Mouse (Mus musculus) midbrain, embryonic 13.5 days (tissue): Measurements from ENCODE around the gene Gm20538. TPM values are rescaled to one million over a fixed set of nuclear protein-coding genes. Genes with fewer than 3 reads are reported as not detected.
A peak's percentile ranks its signal among the peaks of the same experiment; 100 is the strongest.

Experiments
- ATAC-seq: fragments of 200-750 bp; cut with Nextera tagmentation; 2 replicates; pipeline ENCODE4 v1.8.0; 2017; ENCODE audit warnings: mild to moderate bottlenecking, moderate TSS enrichment, moderate library complexity
- H3K27ac ChIP-seq: fragments of 300-500 bp; sonication (generic); 2 replicates; pipeline ENCODE4 v1.5.1; 2015; ENCODE audit warnings: inconsistent platforms, mild to moderate bottlenecking, moderate library complexity
- H3K27me3 ChIP-seq: fragments of 300-500 bp; sonication (generic); 2 replicates; pipeline ENCODE4 v1.6.1; 2015; ENCODE audit warnings: mild to moderate bottlenecking, inconsistent platforms
- H3K36me3 ChIP-seq: fragments of 300-500 bp; sonication (generic); 2 replicates; pipeline ENCODE4 v1.6.1; 2015; ENCODE audit warnings: mild to moderate bottlenecking, inconsistent platforms
- H3K4me1 ChIP-seq: fragments of 300-500 bp; sonication (generic); replicated peaks from 2 replicates; pipeline ENCODE4 v1.6.1; 2015; ENCODE audit warnings: inconsistent platforms
- H3K4me2 ChIP-seq: fragments of 300-500 bp; sonication (generic); replicated peaks from 2 replicates; pipeline ENCODE4 v1.6.1; 2015; ENCODE audit warnings: moderate library complexity, mild to moderate bottlenecking, inconsistent platforms
- H3K4me3 ChIP-seq: fragments of 300-500 bp; sonication (generic); replicated peaks from 2 replicates; pipeline ENCODE4 v1.5.1; 2015; ENCODE audit warnings: mild to moderate bottlenecking, inconsistent platforms
- H3K9ac ChIP-seq: fragments of 300-500 bp; sonication (generic); replicated peaks from 2 replicates; pipeline ENCODE4 v1.6.1; 2015; ENCODE audit warnings: mild to moderate bottlenecking, inconsistent platforms
- H3K9me3 ChIP-seq: fragments of 300-500 bp; sonication (generic); 2 replicates; pipeline ENCODE4 v1.6.1; 2016; ENCODE audit warnings: mild to moderate bottlenecking, inconsistent platforms
- WGBS: fragments of 180-500 bp; shearing (Covaris S2); methylation state at CpG from one replicate; pipeline ENCODE4 v1.1.7; 2015; 5-methylcytosine and 5-hydroxymethylcytosine counted together
- polyA plus RNA-seq: library from polyadenylated mRNA; unstranded; fragments of >200 nt; fragmentation: Nextera tagmentation; extraction: Ambion mirVana; gene quantifications from 2 replicates; pipeline ENCODE4 v1.2.1, GENCODE M21; 2015

Gm20538 gene
- polyA plus RNA-seq, 1 experiment from 2014 or later: not detected

- WGBS: under 1% methylated on average over 33 of the region's 33 CpGs
- peaks cover 26% of the 10 kb centered on the region for H3K4me1 ChIP-seq
- no peaks in the 10 kb centered on the region for H3K9me3 ChIP-seq
- H3K27me3 ChIP-seq: peaks cover 15% of the 10 kb centered on the region
- H3K4me2 ChIP-seq: peak within 1 kb of the TSS; percentile 82
- H3K27ac ChIP-seq: peak within 1 kb of the TSS; percentile 84
- peaks cover 31% of the 10 kb centered on the region for H3K36me3 ChIP-seq
- H3K9ac ChIP-seq: peak within 1 kb of the TSS; percentile 82
- H3K4me3 ChIP-seq: peak within 1 kb of the TSS; percentile 79
- ATAC-seq: peak; percentile 99
Observed at GRCm38 (mm10) chr19:44562652-44563206, 10.1 kb upstream of the Gm20538 start, which contains the start of gene Hif1an. TSS of gene Hif1an (plus strand) at chr19:44562850.

- peak within 1 kb of the TSS; percentile 64 for H3K27ac ChIP-seq
- H3K4me2 ChIP-seq: peak within 1 kb of the TSS; percentile 97
- peak within 1 kb of the TSS; percentile 87 for H3K4me3 ChIP-seq
- under 1% methylated on average over 50 of the region's 50 CpGs for WGBS
- H3K4me1 ChIP-seq: peaks cover 16% of the 10 kb centered on the region
- H3K9me3 ChIP-seq: no peaks in the 10 kb centered on the region
- H3K27me3 ChIP-seq: peaks cover 13% of the 10 kb centered on the region
- ATAC-seq: peak; percentile 91
- peak within 1 kb of the TSS; percentile 92 for H3K9ac ChIP-seq
- peaks cover 35% of the 10 kb centered on the region for H3K36me3 ChIP-seq
Observed at GRCm38 (mm10) chr19:44554861-44555590, 2.4 kb upstream of the Gm20538 start, which contains the start of gene Ndufb8. TSS of gene Ndufb8 (minus strand) at chr19:44555440.

- Histone ChIP-seq H3K27ac (0 out of 2 replicates have a peak overlapping the region, but pooled peaks have one; percentile 64), H3K9ac (peak overlapping the region; percentile 92), H3K36me3 (peaks cover 41% of the 10 kb centered on the region), H3K27me3 (peaks cover 13% of the 10 kb centered on the region), H3K4me1 (peaks cover 16% of the 10 kb centered on the region), H3K4me3 (peak overlapping the region; percentile 87), H3K9me3 (no peaks in the 10 kb centered on the region), H3K4me2 (peak overlapping the region; percentile 97)
- no peak; the same call in 1 of the 2 replicates for ATAC-seq
- WGBS: 4% methylated on average over 8 of the region's 8 CpGs
Observed at GRCm38 (mm10) chr19:44554490-44554860, 1.8 kb upstream of the Gm20538 start.

- ATAC-seq: no peak
- 92% methylated on average over 4 of the region's 4 CpGs for WGBS
- H3K27me3 ChIP-seq: peaks cover 6% of the 10 kb centered on the region
- H3K27ac ChIP-seq: no peak overlapping the region
- H3K9ac ChIP-seq: no peak overlapping the region
- H3K4me1 ChIP-seq: peaks cover 16% of the 10 kb centered on the region
- H3K36me3 ChIP-seq: peaks cover 53% of the 10 kb centered on the region
- no peaks in the 10 kb centered on the region for H3K9me3 ChIP-seq
- H3K4me2 ChIP-seq: peak overlapping the region; percentile 97; the same call in 1 of the 2 replicates
- H3K4me3 ChIP-seq: no peak overlapping the region; the same call in 1 of the 2 replicates
Observed at GRCm38 (mm10) chr19:44553286-44553685, 655 bp upstream of the Gm20538 start.

- Histone ChIP-seq H3K4me1 (peaks cover 7% of the 10 kb centered on the region), H3K9me3 (peaks cover 11% of the 10 kb centered on the region), H3K4me2 (peak within 1 kb of the TSS; percentile 67), H3K4me3 (peak within 1 kb of the TSS; percentile 45), H3K27me3 (peaks cover 51% of the 10 kb centered on the region), H3K9ac (peak within 1 kb of the TSS; percentile 61; the same call in 1 of the 2 replicates), H3K36me3 (peaks cover 28% of the 10 kb centered on the region), H3K27ac (no peak within 1 kb of the TSS)
- peak; percentile 55 for ATAC-seq
- 2% methylated on average over 47 of the region's 47 CpGs for WGBS
Observed at GRCm38 (mm10) chr19:44545321-44546041, 7.2 kb downstream of the Gm20538 start, which contains the start of gene Sec31b. TSS of gene Sec31b (minus strand) at chr19:44545864.

GRCm38 (mm10) chr19:44544775-44545174 is 7.9 kb downstream of the Gm20538 start:
- ATAC-seq: no peak
- no peak overlapping the region for H3K27ac ChIP-seq
- peak overlapping the region; percentile 45; the same call in 1 of the 2 replicates for H3K4me3 ChIP-seq
- peak overlapping the region; percentile 67 for H3K4me2 ChIP-seq
- peaks cover 7% of the 10 kb centered on the region for H3K4me1 ChIP-seq
- H3K27me3 ChIP-seq: peaks cover 51% of the 10 kb centered on the region
- 4% methylated on average over 13 of the region's 13 CpGs for WGBS
- no peak overlapping the region for H3K9ac ChIP-seq
- peaks cover 21% of the 10 kb centered on the region for H3K36me3 ChIP-seq
- H3K9me3 ChIP-seq: peaks cover 18% of the 10 kb centered on the region

GRCm38 (mm10) chr19:44544372-44544771 is 8.3 kb downstream of the Gm20538 start:
- H3K9ac ChIP-seq: no peak overlapping the region
- peaks cover 54% of the 10 kb centered on the region for H3K27me3 ChIP-seq
- H3K36me3 ChIP-seq: peaks cover 17% of the 10 kb centered on the region
- ATAC-seq: no peak
- H3K4me2 ChIP-seq: no peak overlapping the region
- H3K27ac ChIP-seq: no peak overlapping the region
- 47% methylated on average over 10 of the region's 10 CpGs for WGBS
- H3K9me3 ChIP-seq: peaks cover 18% of the 10 kb centered on the region
- H3K4me3 ChIP-seq: no peak overlapping the region
- H3K4me1 ChIP-seq: peaks cover 7% of the 10 kb centered on the region

GRCm38 (mm10) chr19:44542694-44543178 is 9.9 kb downstream of the Gm20538 start:
- no peak overlapping the region for H3K27ac ChIP-seq
- ATAC-seq: no peak
- WGBS: 89% methylated on average over 8 of the region's 8 CpGs
- no peak overlapping the region for H3K9ac ChIP-seq
- H3K36me3 ChIP-seq: 0 out of 2 replicates have a peak, but pooled peaks cover under 1% of the 10 kb centered on the region
- H3K4me1 ChIP-seq: peaks cover 7% of the 10 kb centered on the region
- H3K27me3 ChIP-seq: peaks cover 54% of the 10 kb centered on the region
- H3K9me3 ChIP-seq: peaks cover 18% of the 10 kb centered on the region
- H3K4me2 ChIP-seq: no peak overlapping the region
- H3K4me3 ChIP-seq: no peak overlapping the region

GRCm38 (mm10) chr19:44537416-44537815 is 15.2 kb downstream of the Gm20538 start:
- Histone ChIP-seq H3K27ac (no peak overlapping the region), H3K9ac (0 out of 2 replicates have a peak overlapping the region, but pooled peaks have one; percentile 10), H3K36me3 (no peaks in the 10 kb centered on the region), H3K4me2 (no peak overlapping the region), H3K27me3 (peaks cover 36% of the 10 kb centered on the region), H3K9me3 (peaks cover 18% of the 10 kb centered on the region), H3K4me3 (no peak overlapping the region), H3K4me1 (no peaks in the 10 kb centered on the region)
- no peak for ATAC-seq
- WGBS: 86% methylated on average over 8 of the region's 8 CpGs

- no peak for ATAC-seq
- Histone ChIP-seq H3K4me3 (no peak overlapping the region), H3K4me1 (no peaks in the 10 kb centered on the region), H3K9me3 (peaks cover 6% of the 10 kb centered on the region), H3K27me3 (peaks cover 53% of the 10 kb centered on the region), H3K27ac (no peak overlapping the region), H3K9ac (no peak overlapping the region), H3K36me3 (no peaks in the 10 kb centered on the region), H3K4me2 (no peak overlapping the region)
- WGBS: 33% methylated on average over 3 of the region's 3 CpGs
Observed at GRCm38 (mm10) chr19:44535376-44535775, 17.3 kb downstream of the Gm20538 start.

GRCm38 (mm10) chr19:44530018-44530417 is 22.6 kb downstream of the Gm20538 start:
- Histone ChIP-seq H3K4me1 (no peaks in the 10 kb centered on the region), H3K27ac (no peak overlapping the region), H3K9ac (no peak overlapping the region), H3K27me3 (peaks cover 95% of the 10 kb centered on the region), H3K36me3 (no peaks in the 10 kb centered on the region), H3K9me3 (no peaks in the 10 kb centered on the region), H3K4me2 (no peak overlapping the region), H3K4me3 (no peak overlapping the region)
- 81% methylated on average over 6 of the region's 6 CpGs for WGBS
- no peak for ATAC-seq
